Mouse (Mus musculus) liver, adult 2 months (tissue): ENCODE data around the gene Vegfb.

Experiments
- CTCF ChIP-seq: fragments of 200-500 bp; IDR thresholded peaks from 2 replicates; pipeline ENCODE4 v1.5.1; 2011; ENCODE audit warnings: low read depth, low read length, control low read depth
- POLR2A ChIP-seq: fragments of 200-500 bp; IDR thresholded peaks from 2 replicates; pipeline ENCODE4 v1.6.1; 2011; ENCODE audit warnings: low read length, control low read depth; ENCODE audit not compliant: insufficient read depth; ENCODE audit errors: extremely low read depth

- TF ChIP-seq POLR2A (no peak), CTCF (no peak)
Observed at GRCm38 (mm10) chr19:7006892-7007593, 19.6 kb upstream of the Vegfb start.
